Mouse (Mus musculus) liver, postnatal 0 days (tissue): ENCODE measurements around the gene Sulf2. TPM values are rescaled to one million over a fixed set of nuclear protein-coding genes. Genes with fewer than 3 reads are reported as not detected.
A peak's percentile ranks its signal among the peaks of the same experiment; 100 is the strongest.

Experiments used
- ATAC-seq: fragments of 200-750 bp; cut with Nextera tagmentation; 2 replicates; pipeline ENCODE4 v1.8.0; 2017; ENCODE audit warnings: mild to moderate bottlenecking, moderate library complexity
- DNase-seq: peaks from one replicate; pipeline ENCODE4 v3.0.0-alpha.2; 2016
- H3K27ac ChIP-seq: fragments of 300-500 bp; sonication (generic); 2 replicates; pipeline ENCODE4 v1.5.1; 2014; ENCODE audit warnings: antibody characterized with exemption, moderate library complexity, mild to moderate bottlenecking, low read depth
- H3K27me3 ChIP-seq: fragments of 300-500 bp; sonication (generic); 2 replicates; pipeline ENCODE4 v1.6.1; 2014; ENCODE audit warnings: low read length, control low read depth, mixed read lengths; ENCODE audit not compliant: insufficient read depth
- H3K36me3 ChIP-seq: fragments of 300-500 bp; sonication (generic); replicated peaks from 2 replicates; pipeline ENCODE4 v1.6.1; 2014; ENCODE audit warnings: mild to moderate bottlenecking, control low read depth, low read length, moderate library complexity, mixed read lengths; ENCODE audit not compliant: insufficient read depth
- H3K4me1 ChIP-seq: fragments of 300-500 bp; sonication (generic); 2 replicates; pipeline ENCODE4 v1.6.1; 2014; ENCODE audit warnings: antibody characterized with exemption, mild to moderate bottlenecking, control low read depth; ENCODE audit not compliant: insufficient read depth
- H3K4me2 ChIP-seq: fragments of 300-500 bp; sonication (generic); 2 replicates; pipeline ENCODE4 v1.6.1; 2014; ENCODE audit warnings: low read depth, mild to moderate bottlenecking, low read length, moderate library complexity, mixed read lengths
- H3K4me3 ChIP-seq: fragments of 300-500 bp; sonication (generic); 2 replicates; pipeline ENCODE4 v1.5.1; 2014; ENCODE audit warnings: low read depth, low read length
- H3K9ac ChIP-seq: fragments of 300-500 bp; sonication (generic); replicated peaks from 2 replicates; pipeline ENCODE4 v1.6.1; 2014; ENCODE audit warnings: mild to moderate bottlenecking, moderate library complexity
- H3K9me3 ChIP-seq: fragments of 300-500 bp; sonication (generic); 2 replicates; pipeline ENCODE4 v1.6.1; 2016; ENCODE audit warnings: mild to moderate bottlenecking, control low read depth, low read length, mixed read lengths
- CTCF ChIP-seq: sonication (generic); IDR thresholded peaks from 2 replicates; pipeline ENCODE4 v1.5.1; 2016; ENCODE audit warnings: antibody characterized with exemption, low read depth
- EP300 ChIP-seq: IDR thresholded peaks from 2 replicates; pipeline ENCODE4 v1.6.1; 2016; ENCODE audit warnings: antibody characterized with exemption, low read depth, mild to moderate bottlenecking
- WGBS: fragments of 180-500 bp; shearing (Covaris S2); extraction: QIAGEN DNeasy Blood & Tissue Kit; methylation state at CpG from one replicate; pipeline ENCODE4 v1.1.7; 2014; ENCODE audit not compliant: insufficient replicate concordance; 5-methylcytosine and 5-hydroxymethylcytosine counted together
- polyA plus RNA-seq: library from polyadenylated mRNA; unstranded; fragments of >200 nt; fragmentation: Nextera tagmentation; extraction: Ambion mirVana; gene quantifications from 2 replicates; pipeline ENCODE4 v1.2.1, GENCODE M21; 2015

Gene Sulf2
- polyA plus RNA-seq, 1 experiment from 2014 or later = 1.8 TPM

- Histone ChIP-seq H3K4me2 (no peak overlapping the region), H3K27me3 (no peaks in the 10 kb centered on the region), H3K4me1 (no peaks in the 10 kb centered on the region), H3K9ac (no peak overlapping the region), H3K9me3 (no peaks in the 10 kb centered on the region), H3K27ac (no peak overlapping the region), H3K36me3 (no peaks in the 10 kb centered on the region), H3K4me3 (no peak overlapping the region)
- TF ChIP-seq CTCF = no peak
- no peak for TF ChIP-seq EP300
- no peak for DNase-seq
- WGBS = 88% methylated on average over 15 of the region's 15 CpGs
- ATAC-seq = no peak
These were observed 27.4 kb downstream of the Sulf2 start for GRCm38 (mm10) chr2:166128032-166128431.

- Histone ChIP-seq H3K4me3 (no peak overlapping the region), H3K9me3 (no peaks in the 10 kb centered on the region), H3K9ac (no peak overlapping the region), H3K27me3 (no peaks in the 10 kb centered on the region), H3K4me1 (no peaks in the 10 kb centered on the region), H3K36me3 (no peaks in the 10 kb centered on the region), H3K27ac (no peak overlapping the region), H3K4me2 (no peak overlapping the region)
- WGBS = 81% methylated on average over 11 of the region's 11 CpGs
- TF ChIP-seq EP300 (no peak), CTCF (no peak)
- ATAC-seq (no peak), DNase-seq (no peak)
These were observed 29.1 kb downstream of the Sulf2 start for GRCm38 (mm10) chr2:166126343-166126742.

- no peaks in the 10 kb centered on the region for H3K4me1 ChIP-seq
- WGBS = 46% methylated on average over 13 of the region's 13 CpGs
- H3K4me3 ChIP-seq = no peak overlapping the region
- ATAC-seq (no peak), DNase-seq (no peak)
- no peaks in the 10 kb centered on the region for H3K27me3 ChIP-seq
- no peaks in the 10 kb centered on the region for H3K9me3 ChIP-seq
- H3K9ac ChIP-seq = no peak overlapping the region
- no peak overlapping the region for H3K4me2 ChIP-seq
- no peak for TF ChIP-seq EP300
- no peak for TF ChIP-seq CTCF
- H3K36me3 ChIP-seq = no peaks in the 10 kb centered on the region
- H3K27ac ChIP-seq = no peak overlapping the region
These were observed 29.8 kb downstream of the Sulf2 start for GRCm38 (mm10) chr2:166125492-166126252.

- TF ChIP-seq CTCF = no peak
- TF ChIP-seq EP300 = no peak
- Histone ChIP-seq H3K9me3 (no peaks in the 10 kb centered on the region), H3K36me3 (no peaks in the 10 kb centered on the region), H3K27me3 (no peaks in the 10 kb centered on the region), H3K27ac (no peak overlapping the region), H3K4me3 (no peak overlapping the region), H3K4me2 (no peak overlapping the region), H3K4me1 (no peaks in the 10 kb centered on the region), H3K9ac (no peak overlapping the region)
- peak; percentile 65 for ATAC-seq
- 61% methylated on average over 1 of the region's 2 CpGs for WGBS
- DNase-seq = no peak
These were observed 30.4 kb downstream of the Sulf2 start for GRCm38 (mm10) chr2:166125033-166125432.

- Histone ChIP-seq H3K36me3 (no peaks in the 10 kb centered on the region), H3K4me2 (no peak overlapping the region), H3K4me1 (no peaks in the 10 kb centered on the region), H3K9ac (no peak overlapping the region), H3K27ac (no peak overlapping the region), H3K9me3 (no peaks in the 10 kb centered on the region), H3K27me3 (no peaks in the 10 kb centered on the region), H3K4me3 (no peak overlapping the region)
- TF ChIP-seq EP300 (no peak), CTCF (no peak)
- 65% methylated on average over 6 of the region's 6 CpGs for WGBS
- DNase-seq = no peak
- no peak for ATAC-seq
These were observed 32.7 kb downstream of the Sulf2 start for GRCm38 (mm10) chr2:166122781-166123180.

GRCm38 (mm10) chr2:166121681-166122355 lies 33.6 kb downstream of the Sulf2 start:
- Histone ChIP-seq H3K4me1 (no peaks in the 10 kb centered on the region), H3K36me3 (no peaks in the 10 kb centered on the region), H3K4me3 (no peak overlapping the region), H3K27me3 (no peaks in the 10 kb centered on the region), H3K9ac (no peak overlapping the region), H3K27ac (no peak overlapping the region), H3K4me2 (no peak overlapping the region), H3K9me3 (no peaks in the 10 kb centered on the region)
- ATAC-seq = peak; percentile 84
- DNase-seq = peak; percentile 38
- TF ChIP-seq EP300 (no peak), CTCF (no peak)
- 65% methylated on average over 14 of the region's 14 CpGs for WGBS
